Mouse (Mus musculus) midbrain, embryonic 13.5 days (tissue): ENCODE data around the gene Cavin1. TPM values are rescaled to one million over a fixed set of nuclear protein-coding genes. Genes with fewer than 3 reads are reported as not detected.

ENCODE experiments used
- ATAC-seq: fragments of 200-750 bp; cut with Nextera tagmentation; 2 replicates; pipeline ENCODE4 v1.8.0; 2017; ENCODE audit warnings: mild to moderate bottlenecking, moderate TSS enrichment, moderate library complexity
- H3K27ac ChIP-seq: fragments of 300-500 bp; sonication (generic); 2 replicates; pipeline ENCODE4 v1.5.1; 2015; ENCODE audit warnings: inconsistent platforms, mild to moderate bottlenecking, moderate library complexity
- H3K27me3 ChIP-seq: fragments of 300-500 bp; sonication (generic); 2 replicates; pipeline ENCODE4 v1.6.1; 2015; ENCODE audit warnings: mild to moderate bottlenecking, inconsistent platforms
- H3K36me3 ChIP-seq: fragments of 300-500 bp; sonication (generic); 2 replicates; pipeline ENCODE4 v1.6.1; 2015; ENCODE audit warnings: mild to moderate bottlenecking, inconsistent platforms
- H3K4me1 ChIP-seq: fragments of 300-500 bp; sonication (generic); replicated peaks from 2 replicates; pipeline ENCODE4 v1.6.1; 2015; ENCODE audit warnings: inconsistent platforms
- H3K4me2 ChIP-seq: fragments of 300-500 bp; sonication (generic); replicated peaks from 2 replicates; pipeline ENCODE4 v1.6.1; 2015; ENCODE audit warnings: moderate library complexity, mild to moderate bottlenecking, inconsistent platforms
- H3K4me3 ChIP-seq: fragments of 300-500 bp; sonication (generic); replicated peaks from 2 replicates; pipeline ENCODE4 v1.5.1; 2015; ENCODE audit warnings: mild to moderate bottlenecking, inconsistent platforms
- H3K9ac ChIP-seq: fragments of 300-500 bp; sonication (generic); replicated peaks from 2 replicates; pipeline ENCODE4 v1.6.1; 2015; ENCODE audit warnings: mild to moderate bottlenecking, inconsistent platforms
- H3K9me3 ChIP-seq: fragments of 300-500 bp; sonication (generic); 2 replicates; pipeline ENCODE4 v1.6.1; 2016; ENCODE audit warnings: mild to moderate bottlenecking, inconsistent platforms
- WGBS: fragments of 180-500 bp; shearing (Covaris S2); methylation state at CpG from one replicate; pipeline ENCODE4 v1.1.7; 2015; 5-methylcytosine and 5-hydroxymethylcytosine counted together
- polyA plus RNA-seq: library from polyadenylated mRNA; unstranded; fragments of >200 nt; fragmentation: Nextera tagmentation; extraction: Ambion mirVana; gene quantifications from 2 replicates; pipeline ENCODE4 v1.2.1, GENCODE M21; 2015

Gene Cavin1
- polyA plus RNA-seq, 1 experiment from 2014 or later, result 30.4 TPM

DNA sequence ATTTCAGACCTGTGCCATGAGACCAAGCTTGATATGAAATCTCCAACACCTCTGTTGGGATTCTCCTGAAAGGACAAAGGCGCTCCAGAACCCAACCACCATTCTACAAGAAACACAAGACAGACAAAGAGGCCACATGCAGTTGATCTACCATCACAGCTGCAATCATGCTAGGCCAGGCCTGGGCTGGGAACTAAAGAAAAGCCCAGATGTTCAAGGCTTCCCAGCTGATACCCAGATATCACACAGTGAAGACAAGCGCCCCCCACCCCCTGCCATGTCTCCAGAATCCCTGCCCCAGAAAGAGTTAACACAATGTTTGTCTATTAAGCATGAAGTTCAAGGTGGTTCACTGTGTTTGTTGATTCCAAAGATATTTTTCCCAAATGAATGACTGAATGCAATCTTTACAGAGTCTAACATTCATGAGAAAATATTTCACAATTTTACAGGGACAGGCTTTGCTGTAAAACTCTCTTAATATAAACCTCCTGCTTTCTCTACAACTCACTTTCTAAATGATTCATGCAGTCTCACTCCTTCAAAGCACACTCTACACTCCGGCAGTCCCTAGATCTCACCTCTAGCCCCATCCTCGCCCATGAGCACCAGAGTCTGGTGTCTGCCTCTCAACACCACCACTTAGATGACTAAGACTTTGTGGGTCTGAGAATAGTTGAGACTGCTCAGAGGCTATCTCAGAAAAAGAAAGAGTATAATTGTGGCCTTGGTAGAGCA lies 49.6 kb downstream of the Cavin1 start:
- H3K4me1 ChIP-seq, result no peaks in the 10 kb centered on the region
- 87% methylated on average over 4 of the region's 4 CpGs for WGBS
- H3K9me3 ChIP-seq, result no peaks in the 10 kb centered on the region
- H3K36me3 ChIP-seq, result no peaks in the 10 kb centered on the region
- no peak overlapping the region for H3K4me3 ChIP-seq
- no peak for ATAC-seq
- H3K27me3 ChIP-seq, result no peaks in the 10 kb centered on the region
- no peak overlapping the region for H3K4me2 ChIP-seq
- no peak overlapping the region for H3K27ac ChIP-seq
- no peak overlapping the region for H3K9ac ChIP-seq

DNA sequence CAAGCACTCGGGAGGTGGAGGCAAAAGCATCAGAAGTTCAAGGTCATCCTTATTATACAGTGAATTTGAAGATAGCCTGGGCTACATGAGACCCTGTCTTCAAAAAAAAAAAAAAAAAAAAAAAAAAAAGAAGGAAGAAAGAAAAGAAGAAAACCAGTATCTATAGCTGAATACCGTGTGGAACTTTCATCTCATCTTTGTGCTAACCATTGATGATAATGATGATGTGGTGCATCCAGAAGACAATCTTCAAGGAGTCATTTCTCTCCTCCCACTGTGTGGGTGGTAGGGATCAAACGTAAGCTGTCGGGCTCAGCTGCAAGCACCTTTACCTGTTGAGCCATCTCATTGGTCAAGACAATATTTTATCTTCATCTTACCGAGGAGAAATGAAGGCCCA lies 52.7 kb downstream of the Cavin1 start:
- no peak for ATAC-seq
- H3K4me3 ChIP-seq, result no peak overlapping the region

GRCm38 (mm10) chr11:100916432-100916971 lies 54.2 kb downstream of the Cavin1 start:
- no peak for ATAC-seq
- 97% methylated on average over 4 of the region's 4 CpGs for WGBS
- Histone ChIP-seq H3K4me1 (no peaks in the 10 kb centered on the region), H3K27me3 (no peaks in the 10 kb centered on the region), H3K4me3 (no peak overlapping the region), H3K4me2 (no peak overlapping the region), H3K36me3 (no peaks in the 10 kb centered on the region; the same call in 1 of the 2 replicates), H3K9ac (no peak overlapping the region), H3K27ac (no peak overlapping the region), H3K9me3 (no peaks in the 10 kb centered on the region)

More for the DNA sequence above, 52.7 kb downstream of the Cavin1 start:
- WGBS, result 90% methylated on average over 5 of the region's 5 CpGs
- Histone ChIP-seq H3K4me1 (no peaks in the 10 kb centered on the region), H3K4me2 (no peak overlapping the region), H3K9me3 (no peaks in the 10 kb centered on the region), H3K27me3 (no peaks in the 10 kb centered on the region), H3K9ac (no peak overlapping the region), H3K36me3 (no peaks in the 10 kb centered on the region; the same call in 1 of the 2 replicates), H3K27ac (no peak overlapping the region)

- no peak overlapping the region for H3K4me2 ChIP-seq
- no peak overlapping the region for H3K9ac ChIP-seq
- ATAC-seq, result no peak
- H3K27ac ChIP-seq, result no peak overlapping the region
- no peak overlapping the region for H3K4me3 ChIP-seq
- no peaks in the 10 kb centered on the region for H3K27me3 ChIP-seq
- no peaks in the 10 kb centered on the region; the same call in 1 of the 2 replicates for H3K36me3 ChIP-seq
- H3K9me3 ChIP-seq, result no peaks in the 10 kb centered on the region
- H3K4me1 ChIP-seq, result no peaks in the 10 kb centered on the region
- WGBS, result 97% methylated on average over 3 of the region's 3 CpGs
These were observed 55.6 kb downstream of the Cavin1 start for GRCm38 (mm10) chr11:100915063-100915462.

DNA sequence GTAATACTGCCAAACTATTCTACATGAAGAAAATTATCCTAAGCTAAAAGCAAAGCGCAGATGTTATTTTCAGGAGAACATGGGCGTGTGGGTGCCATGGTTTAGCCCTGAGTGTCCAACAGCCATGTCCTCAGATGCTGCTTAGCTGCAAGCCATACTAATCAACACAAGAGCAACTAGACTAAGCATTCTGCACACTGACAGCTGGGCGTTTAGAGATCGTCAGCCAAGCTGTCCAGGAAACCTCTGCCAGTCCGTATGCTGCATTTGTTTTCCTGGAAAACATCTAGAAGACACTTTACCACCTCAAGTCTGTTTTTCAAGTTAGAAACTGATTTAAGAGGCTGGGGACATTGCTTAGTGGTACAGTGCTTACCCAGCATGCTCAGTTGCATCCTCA lies 56.3 kb downstream of the Cavin1 start:
- Histone ChIP-seq H3K27me3 (no peaks in the 10 kb centered on the region), H3K27ac (no peak overlapping the region), H3K4me3 (no peak overlapping the region), H3K4me2 (no peak overlapping the region), H3K4me1 (no peaks in the 10 kb centered on the region), H3K9ac (no peak overlapping the region), H3K9me3 (no peaks in the 10 kb centered on the region), H3K36me3 (no peaks in the 10 kb centered on the region; the same call in 1 of the 2 replicates)
- ATAC-seq, result no peak
- 86% methylated on average over 5 of the region's 5 CpGs for WGBS

GRCm38 (mm10) chr11:100912401-100913155 lies 58.1 kb downstream of the Cavin1 start:
- Histone ChIP-seq H3K4me3 (no peak overlapping the region), H3K4me2 (no peak overlapping the region), H3K27me3 (no peaks in the 10 kb centered on the region)

DNA sequence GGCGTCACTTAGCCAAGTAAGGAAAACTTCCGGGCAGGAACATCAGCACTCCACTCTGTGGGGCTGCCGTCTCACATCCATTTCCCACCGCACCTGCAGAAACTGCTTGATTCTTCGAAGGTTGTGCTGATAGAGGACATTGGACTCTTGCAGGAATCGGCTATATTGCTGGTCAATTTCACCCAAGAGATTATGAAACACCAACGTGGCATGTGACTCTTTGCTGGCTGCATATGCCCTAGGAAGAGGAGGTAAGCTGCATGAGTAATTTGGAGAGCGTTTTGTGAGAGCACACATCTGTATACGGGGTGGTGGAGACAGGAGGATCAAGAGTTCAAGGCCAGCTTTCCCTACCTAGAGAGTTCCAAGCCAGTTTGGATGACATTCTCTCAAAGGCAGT lies 62.1 kb downstream of the Cavin1 start:
- Histone ChIP-seq H3K9ac (no peak overlapping the region), H3K4me2 (no peak overlapping the region), H3K4me1 (no peaks in the 10 kb centered on the region), H3K36me3 (peaks cover 34% of the 10 kb centered on the region), H3K27ac (no peak overlapping the region), H3K4me3 (no peak overlapping the region), H3K9me3 (no peaks in the 10 kb centered on the region), H3K27me3 (no peaks in the 10 kb centered on the region)
- ATAC-seq, result no peak
- WGBS, result 90% methylated on average over 9 of the region's 9 CpGs

More at GRCm38 (mm10) chr11:100912401-100913155, 58.1 kb downstream of the Cavin1 start:
- no peak overlapping the region for H3K27ac ChIP-seq
- no peak overlapping the region for H3K9ac ChIP-seq
- no peaks in the 10 kb centered on the region for H3K4me1 ChIP-seq
- no peak for ATAC-seq
- 92% methylated on average over 17 of the region's 17 CpGs for WGBS
- peaks cover 8% of the 10 kb centered on the region for H3K36me3 ChIP-seq
- H3K9me3 ChIP-seq, result no peaks in the 10 kb centered on the region

GRCm38 (mm10) chr11:100908112-100908511 lies 62.6 kb downstream of the Cavin1 start:
- Histone ChIP-seq H3K27ac (no peak overlapping the region), H3K4me2 (no peak overlapping the region), H3K4me3 (no peak overlapping the region), H3K4me1 (no peaks in the 10 kb centered on the region), H3K27me3 (no peaks in the 10 kb centered on the region), H3K9ac (no peak overlapping the region), H3K36me3 (peaks cover 39% of the 10 kb centered on the region), H3K9me3 (no peaks in the 10 kb centered on the region)
- ATAC-seq, result no peak
- WGBS, result 88% methylated on average over 2 of the region's 2 CpGs

GRCm38 (mm10) chr11:100906885-100907284 lies 63.8 kb downstream of the Cavin1 start:
- H3K4me2 ChIP-seq, result no peak overlapping the region
- no peak overlapping the region for H3K4me3 ChIP-seq
- ATAC-seq, result no peak
- no peaks in the 10 kb centered on the region for H3K9me3 ChIP-seq
- WGBS, result 93% methylated on average over 4 of the region's 4 CpGs
- H3K9ac ChIP-seq, result no peak overlapping the region
- H3K27me3 ChIP-seq, result no peaks in the 10 kb centered on the region
- peaks cover 49% of the 10 kb centered on the region for H3K36me3 ChIP-seq
- H3K27ac ChIP-seq, result no peak overlapping the region
- no peaks in the 10 kb centered on the region for H3K4me1 ChIP-seq

Other genes starting within 250 kb of the Cavin1 start
- gene Rab5c, start 232.7 kb downstream of the Cavin1 start, polyA plus RNA-seq, result 27.4 and 29.5 TPM in 2 replicates
- 8.4 and 8.5 TPM in 2 replicates for gene Kcnh4, start 210.9 kb downstream of the Cavin1 start, polyA plus RNA-seq
- gene Hcrt, start 208.0 kb downstream of the Cavin1 start, polyA plus RNA-seq, result 0.30 TPM in 1 of 2 replicates, not detected in the other
- gene Ghdc, start 199.9 kb downstream of the Cavin1 start, polyA plus RNA-seq, result 2.9 and 4.0 TPM in 2 replicates
- 14.0 and 14.5 TPM in 2 replicates for gene Stat5b, start 120.2 kb downstream of the Cavin1 start, polyA plus RNA-seq
- gene Stat5a, start 111.5 kb downstream of the Cavin1 start, polyA plus RNA-seq, result 1.3 and 1.7 TPM in 2 replicates
- 28.7 and 34.3 TPM in 2 replicates for gene Stat3, start 31.3 kb downstream of the Cavin1 start, polyA plus RNA-seq
- gene Atp6v0a1, start 38.6 kb upstream of the Cavin1 start, polyA plus RNA-seq, result 87.6 and 90.8 TPM in 2 replicates
- 9.7 and 9.9 TPM in 2 replicates for gene Naglu, start 99.1 kb upstream of the Cavin1 start, polyA plus RNA-seq
- gene Hsd17b1, start 107.5 kb upstream of the Cavin1 start, polyA plus RNA-seq, result 0.24 TPM in 1 of 2 replicates, not detected in the other
- 47.1 and 52.8 TPM in 2 replicates for gene Coasy, start 111.7 kb upstream of the Cavin1 start, polyA plus RNA-seq
- gene Mlx, start 116.4 kb upstream of the Cavin1 start, polyA plus RNA-seq, result 85.9 and 90.9 TPM in 2 replicates
- 27.9 and 30.8 TPM in 2 replicates for gene Psmc3ip, start 124.5 kb upstream of the Cavin1 start, polyA plus RNA-seq
- 21.8 and 28.5 TPM in 2 replicates for gene Retreg3, start 149.0 kb upstream of the Cavin1 start, polyA plus RNA-seq
- 89.4 and 91.0 TPM in 2 replicates for gene Tubg1, start 149.1 kb upstream of the Cavin1 start, polyA plus RNA-seq
- 29.8 and 31.6 TPM in 2 replicates for gene Tubg2, start 185.0 kb upstream of the Cavin1 start, polyA plus RNA-seq
- 1.3 and 1.5 TPM in 2 replicates for gene Cntnap1, start 199.6 kb upstream of the Cavin1 start, polyA plus RNA-seq
- gene Plekhh3, start 200.5 kb upstream of the Cavin1 start, polyA plus RNA-seq, result 7.3 and 8.1 TPM in 2 replicates
- gene Ccr10, start 204.6 kb upstream of the Cavin1 start, polyA plus RNA-seq, result 0.19 and 0.38 TPM in 2 replicates